ENCODE assay signal across 21 mouse cellular contexts in the genomic region with DNA sequence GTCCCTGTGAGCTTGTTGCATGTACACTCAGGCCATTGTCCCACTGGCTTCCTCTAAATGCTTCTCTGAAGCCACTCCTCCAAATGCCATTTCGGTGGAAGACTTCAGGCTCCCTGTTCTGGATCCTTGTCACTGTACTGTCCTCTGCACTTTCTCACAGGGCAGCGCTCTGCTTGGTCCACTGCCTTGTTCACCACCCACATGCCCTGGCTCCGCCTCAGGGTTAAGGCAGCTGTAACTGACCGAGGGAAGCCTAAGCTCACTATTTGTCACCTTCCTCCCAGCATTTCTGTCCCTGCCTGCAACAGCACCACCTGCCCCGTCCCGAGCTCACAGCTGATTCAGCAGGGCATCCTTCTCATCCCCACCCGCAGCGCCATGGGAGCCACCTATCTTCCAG. TPM values are rescaled to one million over a fixed set of nuclear protein-coding genes. Genes with fewer than 3 reads are reported as not detected.
DNase-seq lines count a peak whose midpoint lies in the region; ATAC-seq lines count a peak whose summit lies in the region.
"Had no signal": no experiment of that assay in that cellular context is flagged by ENCODE, and none has a peak within 500 bp of the region (broad histone marks: within the 10 kb centered on the region; RNA-seq: fewer than 3 reads in every experiment).

No protein-coding gene starts in this region.

- H3K27me3 ChIP-seq in kidney, embryonic 14.5 days (ENCODE audit: control insufficient read depth, insufficient read depth, low read length) = no peaks in the 10 kb centered on the region
- H3K27me3 ChIP-seq: embryonic facial prominence, embryonic 15.5 days; heart, embryonic 15.5 days; hindbrain, embryonic 13.5 days had no signal

- H3K9ac ChIP-seq in kidney, embryonic 14.5 days (ENCODE audit: low read depth, low read length) = no peak overlapping the region
- H3K9ac ChIP-seq: embryonic facial prominence, embryonic 15.5 days; heart, embryonic 15.5 days; hindbrain, embryonic 13.5 days had no signal

- WGBS in kidney, embryonic 14.5 days = 65% methylated on average over 8 of the region's 8 CpGs

- no peak overlapping the region for H3K27ac ChIP-seq in kidney, embryonic 14.5 days (ENCODE audit: low read depth, low read length)
- H3K27ac ChIP-seq: embryonic facial prominence, embryonic 15.5 days; forebrain, embryonic 10.5 days; heart, adult 2 months; heart, embryonic 15.5 days; hindbrain, embryonic 13.5 days; hindbrain, postnatal 0 days had no signal

- no peak for ATAC-seq in kidney, embryonic 14.5 days (ENCODE audit: low FRiP score, low TSS enrichment)
- ATAC-seq: forebrain, embryonic 16.5 days; hindbrain, postnatal 0 days had no signal

- H3K4me3 ChIP-seq in kidney, embryonic 14.5 days (ENCODE audit: low read length) = no peak overlapping the region
- H3K4me3 ChIP-seq: embryonic facial prominence, embryonic 15.5 days; erythroblast, embryonic 14.5 days; forebrain, embryonic 10.5 days; heart, adult 2 months; heart, embryonic 15.5 days; hindbrain, embryonic 13.5 days had no signal

- peaks cover 49% of the 10 kb centered on the region for H3K36me3 ChIP-seq in kidney, embryonic 14.5 days (ENCODE audit: control insufficient read depth, insufficient read depth, low read length)

- H3K4me1 ChIP-seq in kidney, embryonic 14.5 days (ENCODE audit: control insufficient read depth, insufficient read depth, low read length) = peaks cover 25% of the 10 kb centered on the region

- no peak overlapping the region for H3K4me2 ChIP-seq in kidney, embryonic 14.5 days (replicated peaks; ENCODE audit: low read depth, low read length)
- H3K4me2 ChIP-seq: embryonic facial prominence, embryonic 15.5 days; heart, embryonic 15.5 days; hindbrain, embryonic 13.5 days had no signal

- DNase-seq in kidney, adult 11 months = peak; percentile 74
- DNase-seq in kidney, adult 9 months = peak; percentile 70
- peak; percentile 42 for DNase-seq in kidney, postnatal 10 days
- no peak for DNase-seq in ovary, postnatal 36 days (ENCODE audit: low spot score)
- no peak for DNase-seq in lung, postnatal 4 days
- DNase-seq: adrenal gland, adult 8-10 months; adrenal gland, postnatal 36 days; cerebellum, adult 2 months; cerebellum, postnatal 10 days; embryo, embryonic 11 days; gastrocnemius, postnatal 10 days; heart, adult 2 months; heart, postnatal 14 days had no signal

- no peaks in the 10 kb centered on the region for H3K9me3 ChIP-seq in kidney, embryonic 14.5 days (ENCODE audit: control insufficient read depth, low read length)
- H3K9me3 ChIP-seq: embryonic facial prominence, embryonic 15.5 days; forebrain, embryonic 10.5 days; heart, embryonic 15.5 days; hindbrain, embryonic 13.5 days had no signal

RNA-seq across cellular contexts. Expression of a gene that starts 5.7 kb away (rescaled TPM):
- polyA plus RNA-seq in kidney, embryonic 14.5 days (2014; fragmentation: Nextera tagmentation; extraction: Ambion mirVana) = 13.7 and 24.7 TPM in 2 replicates

RNA-seq across cellular contexts. Expression of a gene that starts 14.2 kb away (rescaled TPM):
- polyA plus RNA-seq in kidney, embryonic 14.5 days (2014; fragmentation: Nextera tagmentation; extraction: Ambion mirVana) = 68.9 and 113 TPM in 2 replicates

RNA-seq across cellular contexts. Expression of a gene that starts 14.2 kb away (rescaled TPM):
- 86.1 and 112 TPM in 2 replicates for polyA plus RNA-seq in kidney, embryonic 14.5 days (2014; fragmentation: Nextera tagmentation; extraction: Ambion mirVana)

RNA-seq across cellular contexts. Expression of a gene that starts 22.9 kb away (rescaled TPM):
- polyA plus RNA-seq in kidney, embryonic 14.5 days (2014; fragmentation: Nextera tagmentation; extraction: Ambion mirVana) = 24.6 and 29.3 TPM in 2 replicates

RNA-seq across cellular contexts. Expression of a gene that starts 41.7 kb away (rescaled TPM):
- polyA plus RNA-seq in kidney, embryonic 14.5 days (2014; fragmentation: Nextera tagmentation; extraction: Ambion mirVana) = 18.9 and 43.9 TPM in 2 replicates

Comparison
In these comparisons a context has a peak if more than half of its experiments do, and no peak if none do; other contexts are left out.
1. DNase-seq: peak in kidney, adult 11 months (single experiment), kidney, adult 9 months (single experiment) and kidney, postnatal 10 days (single experiment); none in ovary, postnatal 36 days (single experiment) and lung, postnatal 4 days (0 of 2).